Mouse (Mus musculus) CD4-positive, CD25-positive, alpha-beta regulatory T cell, adult 2 months (primary cell): Measurements from ENCODE around the gene Slc16a3.
A peak's percentile ranks its signal among the peaks of the same experiment; 100 is the strongest.

Experiments used
- DNase-seq: peaks from one replicate; pipeline ENCODE4 v3.0.0-alpha.2; 2012; ENCODE audit warnings: low read depth, low spot score

The Slc16a3 gene

GRCm38 (mm10) chr11:120948861-120949851, 876 bp downstream of the Slc16a3 start:
- peak; percentile 84 for DNase-seq

DNA sequence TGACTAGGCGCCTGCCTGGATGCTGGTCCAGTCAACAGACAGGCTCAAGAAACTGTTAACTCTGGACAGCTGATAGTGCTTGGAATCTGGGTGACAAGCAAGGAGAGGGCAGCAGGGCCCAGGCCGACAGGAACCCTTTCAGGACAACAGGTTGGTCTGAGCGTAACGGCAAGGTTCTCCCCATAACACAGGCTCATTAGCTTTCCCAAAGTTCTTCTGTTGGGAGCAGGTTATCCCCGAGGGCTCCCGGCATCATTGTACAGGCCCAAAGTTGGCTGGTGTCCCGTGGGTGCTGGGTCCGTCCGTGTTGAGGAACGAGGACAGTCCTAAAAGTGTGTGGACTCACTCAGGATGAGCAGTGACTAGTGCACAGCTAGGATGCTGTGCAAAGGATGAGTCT, 1.6 kb downstream of the Slc16a3 start:
- no peak for DNase-seq

DNA sequence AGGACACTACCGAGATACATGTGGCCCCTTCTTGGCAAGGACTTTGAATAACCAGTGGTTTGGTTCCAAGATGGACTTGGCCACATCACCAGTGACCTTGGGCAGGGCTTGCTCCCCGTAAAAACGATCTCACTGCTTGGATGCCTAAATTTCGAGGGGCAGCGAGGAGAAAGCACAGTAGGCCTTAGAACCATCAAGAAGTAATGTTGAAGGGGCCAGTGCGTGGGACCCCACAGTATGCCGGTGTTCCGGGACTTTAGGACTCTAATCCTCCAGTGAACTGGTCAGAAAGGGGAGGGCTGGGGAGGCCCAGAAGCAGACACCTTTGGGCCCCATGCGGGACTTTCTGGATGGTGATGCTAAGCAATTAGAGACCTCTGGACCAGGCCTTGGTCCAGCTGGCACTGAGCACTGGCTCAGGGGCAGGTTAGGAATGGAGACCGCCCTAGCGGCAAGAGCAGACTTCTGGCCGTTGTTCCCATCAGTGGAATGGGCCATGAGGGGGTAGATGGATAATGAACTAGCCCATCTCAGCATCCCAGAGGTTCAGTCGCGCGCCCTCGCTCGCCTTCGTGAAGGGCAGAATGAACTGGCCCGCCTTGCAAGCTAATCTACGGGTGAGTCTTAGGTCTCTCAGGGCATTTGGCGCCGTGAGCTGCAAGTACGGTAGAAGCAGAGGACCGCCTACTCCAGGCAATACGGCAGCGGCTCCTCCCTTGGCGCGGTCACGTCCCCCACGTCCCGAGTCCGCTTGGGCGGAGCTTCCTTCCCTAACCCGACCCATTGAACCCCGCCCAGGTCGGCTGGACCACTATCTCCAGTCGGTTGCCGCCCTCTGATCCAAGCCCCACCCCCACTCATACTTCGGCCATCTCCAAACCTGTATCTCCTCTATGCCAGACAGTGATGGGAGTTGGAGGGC, 2.3 kb downstream of the Slc16a3 start:
- peak; percentile 87 for DNase-seq

GRCm38 (mm10) chr11:120951237-120951636, 3.0 kb downstream of the Slc16a3 start:
- DNase-seq: no peak

DNA sequence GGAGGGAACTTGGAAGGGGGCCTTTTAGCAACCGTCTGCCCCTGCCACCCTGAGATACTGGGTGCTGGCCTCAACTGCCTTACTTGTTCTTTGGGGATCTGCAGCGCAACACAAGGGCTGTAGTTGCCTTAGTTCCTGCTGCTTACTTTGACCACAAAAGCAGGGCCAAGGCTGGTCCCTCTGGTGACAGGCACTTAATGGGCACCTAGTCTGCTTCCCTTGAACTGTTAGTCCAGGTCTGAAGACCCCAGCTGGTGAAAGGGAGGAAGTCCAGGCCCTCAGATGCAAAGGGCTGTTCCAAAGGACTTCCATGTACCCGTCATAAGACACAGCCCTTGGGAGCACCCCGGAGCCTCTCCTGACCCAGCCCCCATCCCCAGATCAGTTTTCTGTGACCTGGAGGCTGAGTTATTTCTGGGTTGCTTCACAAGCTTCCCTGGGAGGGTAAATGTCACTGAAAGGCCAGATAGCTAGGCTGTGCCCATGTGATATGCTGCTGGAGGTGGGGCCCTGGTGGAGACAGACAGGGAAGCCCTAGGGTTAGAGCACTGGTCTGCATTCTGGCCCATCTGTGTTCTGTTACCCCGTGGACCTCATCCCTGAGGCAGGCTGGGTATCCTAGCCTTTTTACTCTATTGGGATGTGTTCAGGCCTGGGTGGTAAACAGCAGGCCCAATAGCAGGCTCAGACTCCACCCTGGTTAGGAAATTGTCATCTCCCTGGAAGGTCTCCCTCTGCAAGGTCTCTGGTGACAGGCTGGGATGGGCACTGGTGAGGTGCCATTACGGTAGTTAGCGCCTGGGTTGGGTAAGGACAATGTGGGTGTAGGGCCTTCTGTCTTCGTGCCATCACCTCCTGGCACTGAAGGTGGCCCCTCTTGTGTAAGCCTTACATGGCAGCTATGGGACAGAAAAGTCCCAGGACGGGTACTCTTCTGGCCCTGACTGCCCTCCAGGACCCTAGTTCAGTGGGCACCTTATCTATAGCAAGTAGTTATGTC, 3.8 kb downstream of the Slc16a3 start:
- DNase-seq: no peak

DNA sequence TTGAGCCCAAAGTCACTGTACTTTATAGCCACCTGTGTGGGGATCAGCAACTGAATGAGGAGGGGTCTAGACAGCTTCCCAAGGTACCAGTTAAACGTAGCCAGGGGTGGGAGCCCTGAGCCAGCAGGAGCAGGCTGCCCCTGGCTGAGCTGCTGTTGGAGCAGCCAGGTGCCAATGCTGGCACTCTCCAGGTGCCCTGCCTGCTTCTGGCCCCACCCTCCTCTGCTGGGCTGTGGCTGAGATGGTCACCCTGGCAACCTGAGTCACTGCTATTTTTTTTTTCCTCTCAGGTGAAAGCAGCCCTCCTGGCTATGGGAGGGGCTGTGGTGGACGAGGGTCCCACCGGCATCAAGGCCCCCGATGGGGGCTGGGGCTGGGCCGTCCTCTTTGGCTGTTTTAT, 6.7 kb downstream of the Slc16a3 start:
- DNase-seq: no peak

DNA sequence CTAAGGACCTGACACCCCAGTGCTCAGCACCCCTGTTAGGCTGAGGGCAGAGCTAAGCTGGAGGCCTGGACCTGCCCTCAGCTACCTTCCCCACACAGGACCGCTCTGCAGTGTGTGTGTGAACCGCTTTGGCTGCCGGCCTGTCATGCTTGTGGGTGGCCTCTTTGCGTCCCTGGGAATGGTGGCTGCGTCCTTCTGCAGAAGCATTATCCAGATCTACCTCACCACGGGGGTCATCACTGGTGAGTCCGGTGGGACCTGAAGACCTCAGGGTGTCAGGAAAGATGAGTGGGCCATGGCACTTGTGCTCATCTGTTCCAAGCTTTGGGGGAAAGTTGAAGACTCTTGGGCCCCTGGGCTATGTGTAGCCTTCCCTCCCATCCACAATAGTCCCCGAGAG, 7.4 kb downstream of the Slc16a3 start:
- DNase-seq: no peak

DNA sequence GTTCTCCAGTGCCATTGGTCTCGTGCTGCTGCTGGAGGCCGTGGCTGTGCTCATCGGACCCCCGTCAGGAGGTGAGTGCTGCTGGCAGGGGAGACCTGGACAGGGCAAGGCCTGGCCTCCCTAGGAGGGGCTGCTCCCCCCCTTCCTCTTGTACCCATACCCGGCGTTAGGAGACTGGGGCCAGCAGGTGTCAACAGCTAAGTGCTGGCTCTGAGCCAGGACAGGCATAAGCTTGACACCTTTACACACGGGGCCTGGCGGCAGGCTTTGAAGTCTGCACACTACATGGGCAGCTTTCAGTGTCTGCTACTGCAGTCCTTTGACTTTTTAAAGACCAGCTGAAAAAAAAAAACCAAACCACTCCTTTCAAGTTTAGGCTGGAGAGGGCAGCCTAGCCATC, 8.8 kb downstream of the Slc16a3 start:
- DNase-seq: no peak

DNA sequence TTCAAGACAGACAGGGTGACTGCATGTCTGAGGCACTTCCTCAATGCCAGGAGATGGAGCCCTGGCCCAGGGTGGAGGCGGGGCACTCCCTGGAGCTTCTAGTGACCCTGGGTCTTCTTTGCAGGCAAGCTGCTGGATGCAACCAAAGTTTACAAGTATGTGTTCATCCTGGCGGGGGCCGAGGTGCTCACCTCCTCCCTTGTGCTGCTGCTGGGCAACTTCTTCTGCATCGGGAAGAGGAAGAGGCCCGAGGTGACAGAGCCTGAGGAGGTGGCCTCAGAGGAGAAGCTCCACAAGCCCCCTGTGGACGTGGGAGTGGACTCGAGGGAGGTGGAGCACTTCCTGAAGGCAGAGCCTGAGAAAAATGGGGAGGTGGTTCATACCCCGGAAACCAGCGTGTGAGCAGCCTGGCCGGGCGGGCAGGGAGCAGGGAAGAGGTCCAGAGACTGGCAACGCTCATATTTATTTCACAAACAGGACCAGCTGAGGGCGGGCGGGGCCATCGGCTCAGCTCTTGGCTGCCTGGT, 9.5 kb downstream of the Slc16a3 start:
- no peak for DNase-seq

- DNase-seq: no peak
Observed at GRCm38 (mm10) chr11:120959066-120959465, 10.8 kb downstream of the Slc16a3 start.

DNA sequence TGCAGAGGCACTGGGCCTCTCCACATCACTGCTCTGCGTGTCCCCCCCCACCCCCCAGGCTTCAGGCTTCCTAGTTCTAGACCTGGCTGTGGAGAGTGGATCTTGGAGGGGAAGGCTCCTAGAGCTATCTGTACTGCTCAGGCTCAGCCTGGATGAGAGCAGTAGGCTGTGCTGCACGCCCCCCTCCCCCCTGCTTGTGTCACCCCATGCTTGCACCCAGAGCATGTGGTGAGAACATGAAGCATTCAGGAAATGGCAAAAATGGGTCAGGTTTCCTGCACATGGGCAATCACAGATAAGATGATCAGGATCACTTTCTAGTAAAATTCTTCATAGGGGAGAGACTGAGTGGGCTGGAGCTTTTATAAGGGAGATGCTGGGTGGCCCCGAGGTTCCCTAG, 11.3 kb downstream of the Slc16a3 start:
- DNase-seq: no peak

GRCm38 (mm10) chr11:120960248-120960647, 12.0 kb downstream of the Slc16a3 start:
- DNase-seq: no peak

DNA sequence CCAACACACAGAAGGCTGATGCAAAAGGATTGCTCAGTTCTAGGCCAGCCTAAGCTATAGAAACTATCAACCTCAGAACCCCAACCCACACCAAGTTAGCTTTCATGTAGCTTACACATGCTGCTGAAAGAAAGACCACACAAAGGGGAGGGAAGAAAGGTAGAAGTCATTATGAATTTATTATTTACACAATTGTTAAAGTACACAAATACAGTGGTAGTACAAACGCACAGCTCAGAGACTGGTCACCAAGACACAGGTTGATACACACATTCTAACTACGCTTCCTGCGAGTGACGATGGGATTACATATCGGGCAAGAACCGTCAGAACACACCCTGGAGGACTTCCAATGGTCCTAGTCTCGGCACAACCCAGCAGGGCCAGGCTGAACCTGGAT, 13.3 kb downstream of the Slc16a3 start:
- no peak for DNase-seq

DNA sequence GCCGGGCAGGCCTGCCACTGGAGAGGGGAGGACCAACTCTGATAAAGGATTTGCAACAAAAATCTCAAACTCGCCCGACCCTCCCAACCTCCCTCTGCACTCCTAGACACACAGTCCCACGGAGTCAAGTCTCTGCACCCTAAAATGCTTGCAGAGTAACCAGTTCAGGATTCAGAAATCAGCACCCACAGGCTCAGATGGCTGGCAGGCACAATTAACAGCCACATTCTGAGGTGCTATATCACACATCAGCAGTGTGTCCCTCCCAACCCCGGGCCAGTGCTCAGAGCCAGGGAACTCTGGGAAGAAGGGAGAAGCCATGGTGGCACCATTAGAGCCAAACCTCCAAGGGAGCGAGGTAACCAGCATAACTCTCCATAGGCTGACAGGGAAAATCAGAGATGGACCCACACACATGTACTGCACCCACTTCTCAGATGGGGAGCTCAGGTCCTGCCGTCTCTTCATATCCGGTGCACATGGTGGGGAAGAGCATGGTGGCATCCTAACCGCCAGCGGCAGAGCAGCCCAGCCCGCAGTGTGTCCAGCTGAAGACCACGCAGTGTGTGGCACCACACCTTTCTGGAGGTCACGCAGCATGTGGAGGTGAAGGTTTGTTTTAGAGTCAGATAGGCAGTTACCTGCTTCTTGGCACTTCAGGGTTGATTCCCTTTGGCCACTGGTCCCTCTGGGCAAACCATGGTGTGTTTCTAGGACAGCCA, 13.9 kb downstream of the Slc16a3 start:
- no peak for DNase-seq

- no peak for DNase-seq
Observed at GRCm38 (mm10) chr11:120962909-120963308, 14.6 kb downstream of the Slc16a3 start.

- DNase-seq: no peak
Observed at GRCm38 (mm10) chr11:120964195-120965157, 16.2 kb downstream of the Slc16a3 start.

GRCm38 (mm10) chr11:120965587-120965986, 17.3 kb downstream of the Slc16a3 start:
- no peak for DNase-seq

DNA sequence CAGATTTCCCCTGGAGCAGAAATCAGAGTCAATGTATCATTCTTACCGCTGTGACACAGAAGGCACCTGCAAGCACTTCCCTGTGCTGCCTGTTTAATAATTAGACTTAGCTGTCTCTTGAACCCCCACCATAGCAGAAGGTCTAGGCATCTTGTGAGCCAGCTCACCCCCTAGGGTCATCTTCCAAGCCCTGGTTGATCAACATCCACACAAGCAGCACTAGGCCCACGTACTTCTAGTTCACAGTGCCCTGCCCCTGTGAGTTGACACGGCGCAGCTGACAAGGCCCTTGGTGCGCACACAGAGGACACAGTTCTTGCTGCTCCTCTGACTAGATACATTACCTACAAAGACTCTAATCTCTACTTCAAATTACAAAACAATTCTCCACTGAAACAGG, 21.5 kb downstream of the Slc16a3 start:
- DNase-seq: no peak

DNA sequence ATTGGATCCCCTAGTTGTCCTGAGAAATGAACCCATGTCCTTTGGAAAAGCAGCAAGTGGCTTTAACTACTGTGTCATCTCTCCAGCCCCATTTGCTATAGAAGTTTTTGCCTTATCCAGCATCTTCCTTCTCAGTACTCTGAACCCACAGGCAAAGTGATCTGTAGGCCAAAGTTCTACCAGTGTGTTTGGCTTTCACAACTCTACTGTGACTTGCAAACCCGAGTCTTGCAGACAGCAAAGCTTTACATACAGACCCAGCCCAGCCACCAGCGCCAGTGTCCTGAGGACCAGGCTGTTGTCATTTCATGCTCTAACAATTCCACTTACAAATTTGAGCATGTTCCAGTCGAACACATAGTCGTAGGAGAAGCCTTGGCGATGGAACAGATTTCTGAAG, 23.0 kb downstream of the Slc16a3 start:
- no peak for DNase-seq
